In genomic region chr9:36694276-36694675, GRCm38 (mm10) we compare ENCODE assay signal across 25 mouse cellular contexts. TPM values are rescaled to one million over a fixed set of nuclear protein-coding genes. Genes with fewer than 3 reads are reported as not detected.
"Had no signal": no experiment of that assay in that cellular context is flagged by ENCODE, and none has a peak within 500 bp of the region (broad histone marks: within the 10 kb centered on the region; RNA-seq: fewer than 3 reads in every experiment).

No protein-coding gene starts in this region.

- H3K36me3 ChIP-seq: liver, embryonic 13.5 days; liver, embryonic 15.5 days; lung, embryonic 15.5 days; midbrain, embryonic 10.5 days; midbrain, embryonic 12.5 days; neural tube, embryonic 13.5 days; neural tube, embryonic 15.5 days had no signal

- H3K9ac ChIP-seq: liver, embryonic 13.5 days; liver, embryonic 15.5 days; liver, postnatal 0 days; lung, embryonic 15.5 days; midbrain, embryonic 12.5 days; neural tube, embryonic 13.5 days; neural tube, embryonic 15.5 days had no signal

- H3K4me3 ChIP-seq: liver, embryonic 13.5 days; liver, embryonic 15.5 days; lung, embryonic 15.5 days; midbrain, embryonic 10.5 days; midbrain, embryonic 12.5 days; myocyte; neural tube, embryonic 13.5 days; neural tube, embryonic 15.5 days had no signal

- H3K9me3 ChIP-seq: liver, embryonic 13.5 days; liver, embryonic 15.5 days; lung, embryonic 15.5 days; midbrain, embryonic 10.5 days; midbrain, embryonic 12.5 days; neural tube, embryonic 13.5 days; neural tube, embryonic 15.5 days had no signal

- DNase-seq: liver, embryonic 13.5 days; liver, postnatal 0 days; midbrain, embryonic 14.5 days; retina, postnatal 1 day; right cerebral cortex, adult 18-20 months; right cerebral cortex, postnatal 25 days; right cerebral cortex, postnatal 4 days; spleen, adult 18-20 months; thymus, adult 18-20 months; thymus, postnatal 14 days; thymus, postnatal 36 days had no signal

- H3K4me2 ChIP-seq: liver, embryonic 11.5 days; liver, embryonic 13.5 days; liver, embryonic 15.5 days; lung, embryonic 15.5 days; midbrain, embryonic 12.5 days; neural tube, embryonic 13.5 days; neural tube, embryonic 15.5 days had no signal

- ATAC-seq: liver, postnatal 0 days; midbrain, embryonic 16.5 days had no signal

- H3K27ac ChIP-seq: liver, embryonic 13.5 days; liver, embryonic 15.5 days; lung, embryonic 15.5 days; midbrain, embryonic 10.5 days; midbrain, embryonic 12.5 days; neural tube, embryonic 13.5 days; neural tube, embryonic 15.5 days had no signal

- H3K4me1 ChIP-seq: liver, embryonic 13.5 days; liver, embryonic 15.5 days; lung, embryonic 15.5 days; midbrain, embryonic 10.5 days; midbrain, embryonic 12.5 days; neural tube, embryonic 13.5 days; neural tube, embryonic 15.5 days had no signal

- H3K27me3 ChIP-seq: liver, embryonic 13.5 days; liver, embryonic 15.5 days; lung, embryonic 15.5 days; midbrain, embryonic 12.5 days; neural tube, embryonic 13.5 days; neural tube, embryonic 15.5 days had no signal

RNA-seq across cellular contexts. Expression of gene Acrv1, which starts 1.3 kb away (rescaled TPM):
- polyA plus RNA-seq: liver, embryonic 11.5 days; liver, embryonic 13.5 days; liver, embryonic 15.5 days; liver, postnatal 0 days; midbrain, embryonic 10.5 days; midbrain, embryonic 12.5 days; midbrain, embryonic 14.5 days; midbrain, embryonic 16.5 days; myocyte; neural tube, embryonic 11.5 days; neural tube, embryonic 13.5 days; neural tube, embryonic 15.5 days; small intestine, adult 2 months; stomach, embryonic 14.5 days; stomach, embryonic 16.5 days; thymus, postnatal 0 days had no signal

RNA-seq across cellular contexts. Expression of gene A630095E13Rik, which starts 51.1 kb away (rescaled TPM):
- polyA plus RNA-seq: liver, embryonic 11.5 days; liver, embryonic 13.5 days; liver, embryonic 15.5 days; liver, postnatal 0 days; lung, embryonic 15.5 days; midbrain, embryonic 10.5 days; midbrain, embryonic 12.5 days; midbrain, embryonic 14.5 days; midbrain, embryonic 16.5 days; myocyte; neural tube, embryonic 11.5 days; neural tube, embryonic 13.5 days; neural tube, embryonic 15.5 days; small intestine, adult 2 months; stomach, embryonic 14.5 days; stomach, embryonic 16.5 days had no signal
